13 mouse cellular contexts compared by ENCODE assay signal in the genomic region with DNA sequence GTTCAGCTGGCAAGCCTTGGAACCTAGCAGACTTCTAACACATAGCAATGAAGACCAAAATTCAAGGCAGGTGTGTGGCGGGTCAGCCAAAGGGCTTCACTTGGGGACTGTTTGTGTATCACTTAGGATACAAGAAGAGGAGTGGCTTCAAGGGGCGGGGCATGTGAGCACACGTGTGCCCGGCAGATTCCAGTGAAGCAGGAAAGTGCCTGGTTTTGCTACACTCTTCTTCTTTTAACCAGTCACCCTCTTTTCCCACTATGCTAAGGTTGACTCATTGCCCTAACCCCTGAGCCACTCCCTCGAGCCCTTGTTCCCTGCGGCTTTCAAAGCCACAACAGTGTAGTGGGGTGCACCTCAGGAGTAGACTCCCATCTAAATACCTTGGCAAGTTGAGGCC. TPM values are rescaled to one million over a fixed set of nuclear protein-coding genes. Genes with fewer than 3 reads are reported as not detected.
A peak's percentile ranks its signal among the peaks of the same experiment; 100 is the strongest.
DNase-seq lines count a peak whose midpoint lies in the region; ATAC-seq and TF ChIP-seq lines count a peak whose summit lies in the region.
"Had no signal": no experiment of that assay in that cellular context is flagged by ENCODE, and none has a peak within 500 bp of the region (broad histone marks: within the 10 kb centered on the region; RNA-seq: fewer than 3 reads in every experiment).

No protein-coding gene starts in this region.

- no peak overlapping the region for H3ac ChIP-seq in C2C12 (ENCODE audit: control insufficient read depth, insufficient read length, low read depth)

- H3K4me2 ChIP-seq in embryonic facial prominence, embryonic 15.5 days (replicated peaks), result no peak overlapping the region
- H3K4me2 ChIP-seq: forebrain, embryonic 13.5 days; lung, embryonic 15.5 days had no signal

- no peaks in the 10 kb centered on the region for H3K79me2 ChIP-seq in C2C12 (ENCODE audit: control insufficient read depth, insufficient read depth)

- no peak overlapping the region for H3K9ac ChIP-seq in embryonic facial prominence, embryonic 15.5 days
- H3K9ac ChIP-seq: forebrain, embryonic 13.5 days; lung, embryonic 15.5 days had no signal

- ATAC-seq in embryonic facial prominence, embryonic 15.5 days (ENCODE audit: insufficient number of reproducible peaks, low FRiP score, low TSS enrichment, low read depth), result no peak
- ATAC-seq: forebrain, embryonic 13.5 days had no signal

- TF ChIP-seq CTCF in C2C12 (IDR thresholded peaks at IDR 0.05; ENCODE audit: control insufficient read depth, insufficient read depth, insufficient read length), result no peak

- no peaks in the 10 kb centered on the region for H3K27me3 ChIP-seq in C2C12 (ENCODE audit: control insufficient read depth, insufficient read depth, insufficient read length)
- peaks cover 10% of the 10 kb centered on the region; the same call in 1 of the 2 replicates for H3K27me3 ChIP-seq in embryonic facial prominence, embryonic 15.5 days

- H3K4me3 ChIP-seq in C2C12 (ENCODE audit: insufficient read depth, poor library complexity, severe bottlenecking), result no peak overlapping the region
- H3K4me3 ChIP-seq in embryonic facial prominence, embryonic 15.5 days (replicated peaks), result no peak overlapping the region
- H3K4me3 ChIP-seq: forebrain, embryonic 13.5 days; lung, embryonic 15.5 days had no signal

- no peaks in the 10 kb centered on the region for H3K79me3 ChIP-seq in C2C12 (ENCODE audit: low read depth)

- 23% methylated on average over 6 of the region's 6 CpGs for WGBS in embryonic facial prominence, embryonic 15.5 days

- DNase-seq in kidney, adult 18-20 months, result peak; percentile 18
- DNase-seq in kidney, adult 8-10 months, result no peak
- DNase-seq in lung, postnatal 4 days, result peak; percentile 42 to 49
- DNase-seq in cerebellum, postnatal 10 days, result no peak
- DNase-seq in layer of hippocampus, adult 9-11 months, result no peak
- no peak for DNase-seq in urinary bladder, postnatal 36 days (ENCODE audit: low spot score in 2 of 2)
- DNase-seq: heart, postnatal 14 days; spleen, adult 18-20 months; thymus, postnatal 14 days had no signal

- peaks cover 8% of the 10 kb centered on the region for H3K36me3 ChIP-seq in C2C12 (ENCODE audit: control insufficient read depth, insufficient read depth)
- peaks cover 33% of the 10 kb centered on the region for H3K36me3 ChIP-seq in embryonic facial prominence, embryonic 15.5 days

- H3K27ac ChIP-seq in embryonic facial prominence, embryonic 15.5 days (replicated peaks), result peak overlapping the region; percentile 58
- H3K27ac ChIP-seq: forebrain, embryonic 13.5 days had no signal

- no peaks in the 10 kb centered on the region for H3K9me3 ChIP-seq in embryonic facial prominence, embryonic 15.5 days (replicated peaks)
- H3K9me3 ChIP-seq: forebrain, embryonic 13.5 days; lung, embryonic 15.5 days had no signal

- H3K4me1 ChIP-seq in embryonic facial prominence, embryonic 15.5 days, result peaks cover 19% of the 10 kb centered on the region
- H3K4me1 ChIP-seq: forebrain, embryonic 13.5 days had no signal

TF ChIP-seq in C2C12, 6 proteins besides CTCF, POLR2A, EP300 and RAD21:
- TF ChIP-seq FOSL1 (IDR thresholded peaks at IDR 0.05; ENCODE audit: insufficient read depth, low read length, poor library complexity, severe bottlenecking) (peak; percentile 9), MYOD1 (IDR thresholded peaks at IDR 0.05; ENCODE audit: control insufficient read depth, insufficient read length, low read depth) (no peak), MYOG (IDR thresholded peaks at IDR 0.05; ENCODE audit: control insufficient read depth, extremely low read depth, insufficient read length) (no peak), USF1 (IDR thresholded peaks at IDR 0.05; ENCODE audit: low read depth) (peak; percentile 56), CEBPB (IDR thresholded peaks at IDR 0.05; ENCODE audit: low read depth) (no peak), MAX (IDR thresholded peaks at IDR 0.05) (peak; percentile 54)

RNA-seq across cellular contexts. Expression of gene Tgm1, which starts 1.2 kb away (rescaled TPM):
- polyA plus RNA-seq in C2C12 (2012; fragmentation: generic; extraction: Trizol), result 0.07 TPM
- 27.3 and 28.0 TPM in 2 replicates for polyA plus RNA-seq in embryonic facial prominence, embryonic 15.5 days (2015; fragmentation: Nextera tagmentation; extraction: Ambion mirVana)

RNA-seq across cellular contexts. Expression of gene Rabggta, which starts 7.2 kb away (rescaled TPM):
- 11.9 TPM for polyA plus RNA-seq in C2C12 (2012; fragmentation: generic; extraction: Trizol)
- 30.3 and 33.8 TPM in 2 replicates for polyA plus RNA-seq in embryonic facial prominence, embryonic 15.5 days (2015; fragmentation: Nextera tagmentation; extraction: Ambion mirVana)

RNA-seq across cellular contexts. Expression of gene Dhrs1, which starts 30.6 kb away (rescaled TPM):
- polyA plus RNA-seq in C2C12 (2012; fragmentation: generic; extraction: Trizol), result 63.7 TPM
- 87.3 and 90.0 TPM in 2 replicates for polyA plus RNA-seq in embryonic facial prominence, embryonic 15.5 days (2015; fragmentation: Nextera tagmentation; extraction: Ambion mirVana)

RNA-seq across cellular contexts. Expression of gene Nop9, which starts 30.6 kb away (rescaled TPM):
- 38.6 TPM for polyA plus RNA-seq in C2C12 (2012; fragmentation: generic; extraction: Trizol)
- polyA plus RNA-seq in embryonic facial prominence, embryonic 15.5 days (2015; fragmentation: Nextera tagmentation; extraction: Ambion mirVana), result 37.3 and 39.0 TPM in 2 replicates

RNA-seq across cellular contexts. Expression of gene Tinf2, which starts 33.3 kb away (rescaled TPM):
- 24.4 TPM for polyA plus RNA-seq in C2C12 (2012; fragmentation: generic; extraction: Trizol)
- polyA plus RNA-seq in embryonic facial prominence, embryonic 15.5 days (2015; fragmentation: Nextera tagmentation; extraction: Ambion mirVana), result 34.0 and 38.0 TPM in 2 replicates

Comparison
In these comparisons a context has a peak if more than half of its experiments do, and no peak if none do; other contexts are left out.
1. DNase-seq: peak in kidney, adult 18-20 months (single experiment) and lung, postnatal 4 days (2 of 2); none in kidney, adult 8-10 months (0 of 2), cerebellum, postnatal 10 days (0 of 2), layer of hippocampus, adult 9-11 months (single experiment) and urinary bladder, postnatal 36 days (0 of 2).
2. RNA of gene Tgm1, which starts 1.2 kb away (polyA plus RNA-seq): 27.3 to 28.0 TPM in embryonic facial prominence, embryonic 15.5 days; 0.07 TPM in C2C12 (single experiment); every median in the first group is over 10 times any median in the second.